In the genomic region with DNA sequence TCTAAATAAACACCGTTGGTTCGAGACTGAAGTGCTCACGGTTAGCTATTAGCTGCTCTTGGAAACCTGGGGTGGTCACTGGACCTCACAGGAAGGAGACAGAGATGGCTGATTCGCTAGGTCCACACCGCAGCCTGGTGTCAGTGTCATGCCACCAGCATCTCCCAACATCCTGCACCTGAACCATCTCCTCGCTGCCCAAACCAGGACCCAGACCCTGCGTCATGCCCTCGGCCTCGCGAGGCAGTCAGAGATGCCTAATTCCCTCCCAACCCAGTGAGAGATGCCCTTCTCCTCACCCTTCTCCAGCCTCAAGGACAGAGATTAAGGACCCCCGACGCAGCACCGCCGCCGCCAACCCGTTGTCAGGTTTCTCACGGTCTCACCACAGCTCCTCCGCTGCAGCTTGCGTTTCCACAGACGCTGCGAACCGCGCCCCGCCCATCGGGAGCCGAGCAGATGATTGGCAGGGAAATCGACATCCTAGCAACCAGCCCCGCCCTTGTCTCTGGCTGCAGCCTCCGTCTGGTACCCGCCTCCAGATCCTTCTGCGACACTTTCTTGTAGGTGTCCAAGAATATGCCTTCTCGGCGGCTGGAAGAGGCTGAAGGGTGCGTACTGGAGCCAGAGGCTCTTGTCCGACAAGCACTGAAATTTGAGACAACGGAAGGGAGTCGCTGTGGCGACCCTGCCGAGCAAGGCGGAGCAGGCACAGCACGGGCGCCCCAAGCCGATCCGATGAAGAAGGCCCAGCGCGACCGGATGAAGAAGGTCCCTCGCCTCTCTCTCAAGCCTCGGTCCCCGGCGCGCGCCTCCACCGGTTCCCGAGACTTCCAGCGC, we compare ENCODE assay signal across 8 mouse cellular contexts. TPM values are rescaled to one million over a fixed set of nuclear protein-coding genes. Genes with fewer than 3 reads are reported as not detected.
DNase-seq lines count a peak whose midpoint lies in the region; ATAC-seq and TF ChIP-seq lines count a peak whose summit lies in the region.

Gene Dzank1, minus strand, starts transcription at position 434 of the 840 bp plus-strand sequence.
Gene Polr3f, plus strand, starts transcription at position 738 of the 840 bp plus-strand sequence.

- no peak for TF ChIP-seq CTCF in cortical plate, adult 2 months (IDR thresholded peaks at IDR 0.05; ENCODE audit: extremely low read depth, insufficient read depth, low read length)

- peaks cover 3% of the 10 kb centered on the region; the same call in 1 of the 2 replicates for H3K4me1 ChIP-seq in cortical plate, adult 2 months (ENCODE audit: control insufficient read depth, insufficient read depth, low read length)
- H3K4me1 ChIP-seq in megakaryocyte, embryonic 14.5 days: peaks cover 36% of the 10 kb centered on the region

- peak within 1 kb of the TSS; percentile 94 for H3K4me3 ChIP-seq in cortical plate, adult 2 months (ENCODE audit: insufficient read depth, low read length)
- H3K4me3 ChIP-seq in megakaryocyte, embryonic 14.5 days (replicated peaks): peak within 1 kb of the TSS; percentile 95

- no peaks in the 10 kb centered on the region for H3K9me3 ChIP-seq in megakaryocyte, embryonic 14.5 days

- H3K27me3 ChIP-seq in megakaryocyte, embryonic 14.5 days (replicated peaks): peaks cover 19% of the 10 kb centered on the region

- TF ChIP-seq POLR2A in cortical plate, adult 2 months (IDR thresholded peaks at IDR 0.05; ENCODE audit: extremely low read depth, insufficient read depth, low read length): peak; percentile 91

- H3K36me3 ChIP-seq in megakaryocyte, embryonic 14.5 days (replicated peaks; ENCODE audit: low read length): peaks cover 24% of the 10 kb centered on the region

- peak within 1 kb of the TSS; percentile 76 for H3K27ac ChIP-seq in cortical plate, adult 2 months (ENCODE audit: insufficient read depth, low read length)

- ATAC-seq in activated CD4-positive, CD25-positive, alpha-beta regulatory T cell, adult 4 months: peak; percentile 97

- peak; percentile 96 for DNase-seq in gastrocnemius, adult 8-10 months (ENCODE audit: low spot score in 2 of 2)
- peak; percentile 91 for DNase-seq in hindlimb bud, embryonic 11.5 days (ENCODE audit: extremely low spot score, low read depth, low spot score)
- peak; percentile 98 for DNase-seq in left cerebral cortex, adult 8-10 months (ENCODE audit: low spot score in 2 of 2)
- peak; percentile 98 for DNase-seq in right cerebral cortex, postnatal 10 days (ENCODE audit: low spot score in 2 of 2)
- peak; percentile 93 for DNase-seq in urinary bladder, postnatal 25 days (ENCODE audit: low spot score)

RNA-seq across cellular contexts. Expression of gene Dzank1, which starts in this region (rescaled TPM):
- under 1 TPM in 1 of 2 experiments, not detected in 1; 0.56 TPM for polyA plus RNA-seq in activated CD4-positive, CD25-positive, alpha-beta regulatory T cell, adult 4 months (2017; shearing (Covaris generic))
- 77.6 and 79.8 TPM in 2 replicates for polyA plus RNA-seq in cortical plate, adult 2 months (2012; rRNA removed)
- total RNA-seq in gastrocnemius, adult 8-10 months (2022): under 1 TPM; 0.29 to 0.73 (median 0.35) TPM
- total RNA-seq in left cerebral cortex, adult 8-10 months (2022): 100 to 1,000 TPM; 194 to 219 (median 202) TPM
- polyA plus RNA-seq in megakaryocyte, embryonic 14.5 days (2012; ENCODE audit: insufficient read depth, low replicate concordance): 0.07 TPM in 1 of 2 replicates, not detected in the other

RNA-seq across cellular contexts. Expression of gene Polr3f, which starts in this region (rescaled TPM):
- polyA plus RNA-seq in activated CD4-positive, CD25-positive, alpha-beta regulatory T cell, adult 4 months (2017; shearing (Covaris generic)): 10 to 100 TPM; 20.3 to 25.2 TPM
- 17.4 and 18.5 TPM in 2 replicates for polyA plus RNA-seq in cortical plate, adult 2 months (2012; rRNA removed)
- 10 to 100 TPM in 2 of 4 experiments, 1 to 10 TPM in 2; 7.4 to 10.5 (median 9.1) TPM for total RNA-seq in gastrocnemius, adult 8-10 months (2022)
- total RNA-seq in left cerebral cortex, adult 8-10 months (2022): 10 to 100 TPM; 20.7 to 25.0 (median 23.7) TPM
- 3.1 TPM in 1 of 2 replicates, not detected in the other for polyA plus RNA-seq in megakaryocyte, embryonic 14.5 days (2012; ENCODE audit: insufficient read depth, low replicate concordance)

Comparison
In these comparisons a context has a peak if more than half of its experiments do, and no peak if none do; other contexts are left out.
1. Peak in every context shown above with its lines: DNase-seq, ATAC-seq, H3K4me3 ChIP-seq and H3K27ac ChIP-seq.
2. RNA of gene Dzank1 (total RNA-seq): 194 to 219 TPM in left cerebral cortex, adult 8-10 months; 0.29 to 0.73 TPM in gastrocnemius, adult 8-10 months; every median in the first group is over 100 times any median in the second.
3. RNA of gene Dzank1 (polyA plus RNA-seq): 77.6 to 79.8 TPM in cortical plate, adult 2 months; 0.56 TPM in activated CD4-positive, CD25-positive, alpha-beta regulatory T cell, adult 4 months and 0.07 TPM in megakaryocyte, embryonic 14.5 days; every median in the first group is over 10 times any median in the second.